Mouse (Mus musculus): ENCODE results near the gene Gas1. TPM values are rescaled to one million over a fixed set of nuclear protein-coding genes. Genes with fewer than 3 reads are reported as not detected.

The Gas1 gene
- total RNA-seq (2021) = 100 to 1,000 TPM; 110 to 125 TPM
- long read RNA-seq, experiment 1, transcript Gas1-202 (1 exons, 1,155 nt) = major isoform, 249 of 280 reads
- long read RNA-seq, experiment 1, partial matches to known transcripts = 0 of 280 reads
- long read RNA-seq, experiment 1, other reads (novel, unspliced or antisense) = 28 of 280 reads
- long read RNA-seq, experiment 2, transcript Gas1-202 (1 exons, 1,155 nt) = major isoform, 404 of 448 reads
- long read RNA-seq, experiment 2, partial matches to known transcripts = 0 of 448 reads
- long read RNA-seq, experiment 2, other reads (novel, unspliced or antisense) = 43 of 448 reads

DNA sequence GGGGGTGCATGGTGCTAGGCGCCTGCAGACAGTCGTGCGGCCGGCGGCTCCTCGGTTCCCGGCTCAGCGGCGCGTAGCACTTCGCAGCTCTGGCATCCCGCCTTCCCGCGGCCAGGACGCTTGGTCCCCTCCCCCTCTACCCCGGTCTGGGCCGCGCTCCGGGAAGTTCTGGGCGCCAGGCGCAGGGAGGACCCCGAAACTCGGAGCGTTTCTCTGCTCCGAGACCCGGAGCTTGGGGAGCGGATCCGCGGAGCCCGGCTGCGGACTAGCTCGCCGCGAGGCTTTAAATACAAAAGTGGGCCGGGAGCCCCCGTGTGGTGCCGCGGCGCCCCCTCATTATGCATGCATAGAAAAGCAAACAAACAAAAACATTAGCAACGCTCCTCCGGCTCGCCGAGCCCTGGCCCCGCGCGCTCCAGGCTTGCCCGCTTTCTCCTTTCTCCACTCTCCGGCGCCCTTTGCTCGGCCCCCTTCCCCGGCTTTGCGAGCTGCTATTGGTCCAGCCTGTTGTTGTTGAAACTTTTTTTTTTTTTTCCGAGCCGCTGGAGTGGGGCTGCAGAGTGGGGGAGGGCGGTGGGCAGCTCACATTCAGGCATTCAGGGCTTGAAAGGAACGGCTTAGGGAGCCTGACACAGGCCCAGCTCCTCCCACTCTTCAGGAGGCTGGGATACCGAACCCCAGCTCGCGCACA is at the start of gene Gas1:
TSS of gene Gas1 (minus strand) at position 260 of the 691 bp plus-strand sequence.
- peak; percentile 84 to 92 for DNase-seq (ENCODE audit: low spot score in 2 of 2)

DNA sequence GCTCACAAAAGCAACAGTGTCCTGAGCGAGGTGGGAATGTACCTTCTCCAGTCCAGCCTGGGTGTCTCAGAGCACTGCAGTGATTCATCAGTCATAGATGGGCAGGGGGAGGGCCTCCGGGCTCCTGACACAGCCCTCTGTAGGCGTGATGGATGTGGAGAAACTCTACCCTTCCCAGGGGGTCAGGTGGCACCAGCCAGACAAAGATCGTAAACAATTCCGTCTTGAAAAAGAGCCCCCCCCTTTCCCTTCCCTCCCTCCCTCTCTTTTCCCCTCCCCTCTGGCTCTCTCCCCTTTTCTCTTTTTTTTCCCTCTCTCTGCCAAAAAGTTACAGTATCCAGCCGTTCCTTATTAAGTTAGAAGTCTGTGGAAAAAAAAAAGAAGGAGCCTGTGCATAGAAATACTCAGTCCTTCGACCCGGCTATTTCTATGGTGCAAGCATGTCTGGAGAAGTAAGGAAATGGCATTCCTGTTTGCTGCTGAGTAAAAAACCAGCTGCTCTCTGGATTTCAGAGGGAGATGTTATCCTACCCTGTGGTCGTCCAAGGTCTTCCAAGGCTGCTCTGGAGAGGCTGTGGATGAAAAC is 49.2 kb upstream of the Gas1 start:
- peak in 1 of 2 experiments; percentile 28 for DNase-seq (ENCODE audit: low spot score in 2 of 2)

DNA sequence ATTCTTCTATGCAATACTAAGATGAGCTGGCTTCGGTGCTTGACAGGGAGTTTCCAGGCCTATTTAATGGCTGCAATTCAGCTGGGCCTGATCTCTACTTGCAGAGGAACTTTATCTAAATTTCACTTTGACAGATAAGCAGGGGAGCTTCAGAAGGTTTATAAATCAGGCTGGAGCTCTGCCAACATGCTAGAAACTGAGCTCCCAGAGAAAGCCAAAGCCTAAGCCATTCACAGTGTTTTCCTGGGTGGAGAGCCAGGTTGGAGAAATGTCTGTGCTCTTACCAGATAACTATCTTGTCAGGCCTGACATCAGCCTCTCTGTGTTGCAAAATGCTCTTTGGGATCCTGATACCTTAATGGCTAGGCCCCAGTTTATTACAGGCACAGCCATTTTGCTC is 48.6 kb upstream of the Gas1 start:
- DNase-seq (ENCODE audit: low spot score in 2 of 2) = peak in 1 of 2 experiments; percentile 32

DNA sequence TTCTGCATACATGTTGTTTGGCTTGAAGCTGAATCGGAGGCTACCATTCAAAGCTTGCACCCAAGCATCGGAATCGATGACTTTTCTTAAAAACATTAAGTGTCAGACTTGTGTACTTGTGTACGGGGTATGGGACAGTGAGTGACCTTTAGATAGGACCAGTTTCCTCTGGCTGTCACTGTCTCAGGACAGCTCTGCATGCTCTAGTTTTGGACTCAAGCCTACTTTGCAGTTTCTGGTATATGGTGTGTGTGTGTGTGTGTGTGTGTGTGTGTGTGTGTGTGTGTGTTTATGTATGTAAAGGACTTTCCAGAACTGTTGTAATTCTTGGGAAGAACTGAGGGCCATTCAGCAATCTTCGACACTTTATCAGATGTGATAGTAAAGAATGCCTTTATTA is 48.1 kb upstream of the Gas1 start:
- no peak for DNase-seq (ENCODE audit: low spot score in 2 of 2)

- DNase-seq (ENCODE audit: low spot score in 2 of 2) = no peak
Measured at GRCm38 (mm10) chr13:60223797-60224196, 46.6 kb upstream of the Gas1 start.

- DNase-seq (ENCODE audit: low spot score in 2 of 2) = no peak
Measured at GRCm38 (mm10) chr13:60222336-60222735, 45.2 kb upstream of the Gas1 start.

DNA sequence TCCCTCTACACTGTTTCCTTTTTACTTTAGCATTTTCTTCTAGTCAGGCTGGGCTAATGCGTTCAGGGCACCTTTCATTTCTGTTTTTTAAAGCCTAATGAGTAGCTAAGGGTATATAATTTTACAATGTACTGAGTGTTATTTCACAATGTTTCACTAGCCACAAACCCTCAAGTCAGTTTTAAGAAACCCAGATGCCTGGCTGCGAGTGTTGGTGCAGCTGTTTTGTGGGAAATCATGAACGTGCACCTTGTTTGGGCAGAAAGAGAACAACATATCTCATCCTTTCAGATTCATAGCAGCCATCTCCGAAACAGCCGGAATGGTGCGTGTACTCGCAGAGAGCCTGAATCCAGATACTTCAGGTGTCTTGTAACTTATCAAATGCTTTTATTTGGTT is 36.7 kb upstream of the Gas1 start:
- no peak for DNase-seq (ENCODE audit: low spot score in 2 of 2)

- no peak for DNase-seq (ENCODE audit: low spot score in 2 of 2)
Measured at GRCm38 (mm10) chr13:60207135-60207601, 30.0 kb upstream of the Gas1 start.

DNA sequence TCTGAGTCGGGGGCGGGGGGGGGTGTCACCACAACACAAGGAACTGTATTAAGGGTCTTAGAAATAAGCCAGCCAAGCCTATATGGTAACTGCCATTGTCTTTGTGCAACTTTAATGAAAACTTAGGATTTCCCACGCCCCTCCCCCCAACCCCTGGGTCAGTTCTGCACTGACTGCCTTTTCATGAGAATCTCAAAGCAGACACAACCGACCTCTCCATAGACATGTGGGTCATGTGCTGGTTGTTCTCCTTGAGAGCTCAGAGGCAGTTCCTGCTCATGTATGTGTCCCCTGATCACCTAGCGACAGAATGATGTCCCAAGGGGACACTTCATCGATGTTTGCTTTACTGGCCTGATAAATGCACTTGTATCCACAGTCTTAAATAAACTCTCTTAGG is 27.6 kb upstream of the Gas1 start:
- DNase-seq (ENCODE audit: low spot score in 2 of 2) = no peak

- no peak for DNase-seq (ENCODE audit: low spot score in 2 of 2)
Measured at GRCm38 (mm10) chr13:60193273-60193672, 16.1 kb upstream of the Gas1 start.

DNA sequence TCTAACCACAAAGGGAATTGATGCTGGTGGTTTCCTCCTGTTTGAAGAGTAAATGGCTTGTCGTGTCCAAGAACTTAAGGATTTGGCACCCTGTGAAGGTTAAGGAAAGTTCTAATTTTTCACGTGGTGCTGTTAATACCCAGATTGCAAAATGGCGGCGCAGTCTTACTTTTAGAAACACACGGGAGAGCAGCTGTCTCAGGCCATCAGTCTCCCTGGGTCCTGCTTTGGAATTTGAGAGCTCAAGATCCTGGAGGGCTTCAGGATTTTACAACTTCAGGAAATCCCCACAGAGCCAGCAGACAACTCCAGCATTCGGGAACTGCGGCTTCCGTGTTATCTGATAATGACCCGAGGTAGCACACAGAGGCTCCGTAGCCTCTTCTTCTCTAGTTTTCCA is 12.8 kb upstream of the Gas1 start:
- no peak for DNase-seq (ENCODE audit: low spot score in 2 of 2)

DNA sequence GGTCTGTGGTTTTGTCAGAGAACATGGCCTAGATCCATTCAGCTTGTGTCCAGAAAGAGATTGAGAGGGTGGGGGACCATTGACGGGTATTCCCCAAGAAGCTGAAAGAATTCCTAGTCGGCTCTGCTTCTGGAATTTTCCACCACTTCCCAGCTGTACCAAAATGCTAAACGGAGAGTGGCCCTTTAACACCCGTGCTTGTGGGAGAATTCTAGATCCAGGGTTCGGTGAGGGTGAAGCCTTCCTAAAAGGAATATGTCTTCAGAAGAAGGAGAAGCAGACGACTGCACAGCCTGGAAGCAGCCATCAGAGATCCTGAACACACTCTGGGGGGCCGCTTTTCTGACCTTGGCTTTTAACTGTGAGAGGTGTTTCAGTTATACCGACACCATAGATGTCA is 11.8 kb upstream of the Gas1 start:
- no peak for DNase-seq (ENCODE audit: low spot score in 2 of 2)

DNA sequence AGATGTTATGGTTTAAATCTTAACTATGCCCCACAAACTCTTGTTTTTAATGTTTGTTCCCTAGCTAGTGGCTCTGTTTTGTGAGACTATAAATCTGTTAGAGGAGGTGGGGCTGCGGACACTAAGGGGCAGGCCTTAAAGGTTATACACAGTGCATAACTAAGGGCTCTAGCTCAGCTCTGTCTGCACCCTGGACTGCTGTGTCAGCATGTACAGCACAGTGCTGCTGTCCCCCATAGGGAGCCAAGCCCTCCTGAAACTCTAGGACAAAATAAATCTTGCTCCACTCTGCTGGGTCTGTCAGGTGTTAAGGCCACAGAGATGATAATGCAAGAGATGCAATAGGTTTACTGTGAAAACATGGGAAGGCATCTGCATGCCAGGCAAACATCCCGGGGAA is 10.1 kb upstream of the Gas1 start:
- no peak for DNase-seq (ENCODE audit: low spot score in 2 of 2)

GRCm38 (mm10) chr13:60182346-60182745 is 5.2 kb upstream of the Gas1 start:
- DNase-seq (ENCODE audit: low spot score in 2 of 2) = no peak

GRCm38 (mm10) chr13:60179641-60180040 is 2.5 kb upstream of the Gas1 start:
- no peak for DNase-seq (ENCODE audit: low spot score in 2 of 2)

DNA sequence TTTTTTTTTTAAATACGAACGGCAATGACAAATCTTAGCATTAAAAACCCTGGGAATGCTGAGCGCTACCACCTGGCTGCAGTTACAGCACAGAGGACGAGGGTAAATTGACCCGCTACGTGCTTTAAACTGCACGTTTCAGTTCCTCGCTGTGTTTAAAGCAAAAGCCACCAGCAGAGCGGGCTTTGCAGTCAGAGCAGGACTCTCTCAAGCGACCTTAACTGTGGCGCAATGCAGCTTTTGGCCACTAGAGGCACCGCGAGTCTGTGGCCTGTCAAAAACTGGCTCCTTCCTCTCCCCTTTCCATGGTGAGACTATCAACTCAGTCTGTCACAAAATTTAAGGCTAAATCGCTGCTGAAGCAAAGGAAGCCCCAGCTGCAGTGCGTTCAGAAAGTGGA is 1.3 kb upstream of the Gas1 start:
- DNase-seq (ENCODE audit: low spot score in 2 of 2) = peak; percentile 88 to 94

GRCm38 (mm10) chr13:60177797-60178110 is 589 bp upstream of the Gas1 start:
- DNase-seq (ENCODE audit: low spot score in 2 of 2) = no peak

DNA sequence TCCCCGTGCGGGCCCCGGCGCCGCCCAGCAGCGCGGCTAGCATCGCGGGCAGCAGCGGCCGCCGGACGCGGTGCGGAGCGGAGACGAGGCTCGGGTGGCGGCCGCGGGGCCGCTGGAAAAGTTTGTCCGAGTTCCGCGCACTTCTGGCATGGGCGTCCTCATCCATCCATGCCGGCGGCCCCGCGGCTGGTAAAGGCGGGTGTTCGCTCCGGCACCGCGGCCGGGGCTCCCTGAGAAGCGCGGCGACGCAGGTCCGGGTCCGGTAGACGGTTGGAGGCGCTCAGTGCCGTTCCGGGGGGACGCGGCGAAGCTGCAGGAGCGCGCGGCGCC is 424 bp downstream of the Gas1 start:
- no peak for DNase-seq (ENCODE audit: low spot score in 2 of 2)

- peak; percentile 51 to 69 for DNase-seq (ENCODE audit: low spot score in 2 of 2)
Measured at GRCm38 (mm10) chr13:60176136-60176775, 909 bp downstream of the Gas1 start.

- DNase-seq (ENCODE audit: low spot score in 2 of 2) = peak; percentile 36 to 51
Measured at GRCm38 (mm10) chr13:60175490-60176135, 1.6 kb downstream of the Gas1 start.

DNA sequence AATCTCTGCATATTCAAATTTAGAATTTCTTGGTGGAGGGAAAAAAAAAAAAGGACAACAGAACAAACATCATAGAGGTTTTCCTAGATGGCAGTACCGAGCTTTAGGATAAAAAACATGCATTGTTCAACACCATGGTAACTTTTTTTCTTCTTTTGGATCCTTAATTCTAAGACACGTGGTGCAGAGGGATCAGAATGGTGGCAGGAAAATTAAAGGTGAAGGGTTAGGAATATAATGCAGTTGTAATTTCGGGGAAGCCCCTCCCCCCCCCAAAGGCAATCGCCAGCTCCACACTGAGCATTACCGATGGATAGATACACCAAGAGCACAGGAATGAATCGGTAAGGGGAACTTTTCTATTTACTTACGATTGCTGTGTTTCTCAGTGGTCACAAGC is 2.2 kb downstream of the Gas1 start:
- DNase-seq (ENCODE audit: low spot score in 2 of 2) = no peak
